Mouse (Mus musculus) bone marrow macrophage, adult 2 months (primary cell): ENCODE measurements around the gene Rhoh. TPM values are rescaled to one million over a fixed set of nuclear protein-coding genes. Genes with fewer than 3 reads are reported as not detected.

Source experiments
- H3K27ac ChIP-seq: 2 replicates; pipeline ENCODE4 v1.5.1; 2012; ENCODE audit warnings: low read depth, low read length; ENCODE audit not compliant: insufficient read depth
- H3K4me1 ChIP-seq: 2 replicates; pipeline ENCODE4 v1.6.1; 2012; ENCODE audit warnings: low read length; ENCODE audit not compliant: control insufficient read depth, insufficient read depth
- H3K4me3 ChIP-seq: 2 replicates; pipeline ENCODE4 v1.5.1; 2012; ENCODE audit warnings: mild to moderate bottlenecking, low read length, moderate library complexity; ENCODE audit not compliant: insufficient read depth
- CTCF ChIP-seq: IDR thresholded peaks from 2 replicates; pipeline ENCODE4 v1.5.1; 2012; ENCODE audit warnings: low read depth, mild to moderate bottlenecking, low read length, moderate library complexity
- POLR2A ChIP-seq: IDR thresholded peaks from 2 replicates; pipeline ENCODE4 v1.6.1; 2012; ENCODE audit warnings: mild to moderate bottlenecking, low read depth, low read length, borderline replicate concordance
- polyA plus RNA-seq: library from polyadenylated mRNA; stranded (reverse); fragments of >200 nt; gene quantifications from 2 replicates; pipeline ENCODE4 v1.2.4, GENCODE M21; 2012; ENCODE audit not compliant: missing spikeins, insufficient read depth, insufficient read length

Gene Rhoh
- polyA plus RNA-seq, 1 experiment, result 2.1 TPM

DNA sequence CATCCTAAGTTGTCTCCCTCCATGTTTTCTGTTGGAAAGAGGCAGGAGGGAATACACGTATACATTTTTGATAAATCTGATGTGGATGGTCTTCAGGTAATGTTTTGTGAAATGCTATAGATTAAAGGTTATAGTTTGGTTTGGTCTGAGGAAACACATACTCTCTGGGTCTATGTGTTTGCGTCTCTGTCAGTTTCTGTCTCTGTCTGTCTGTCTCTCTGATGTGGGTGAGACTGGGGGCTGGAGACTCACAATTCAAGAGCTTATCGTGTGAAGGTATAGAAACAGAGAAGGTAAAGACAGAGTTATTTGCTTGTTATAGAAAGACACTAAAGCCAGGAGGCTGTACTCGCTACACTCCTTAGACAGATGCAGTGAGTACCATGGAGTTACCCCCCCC is 8.6 kb downstream of the Rhoh start:
- no peak for TF ChIP-seq POLR2A
- Histone ChIP-seq H3K4me3 (no peak overlapping the region), H3K4me1 (peaks cover 11% of the 10 kb centered on the region), H3K27ac (no peak overlapping the region)

GRCm38 (mm10) chr5:65871276-65871875 is 10.4 kb downstream of the Rhoh start:
- peaks cover 11% of the 10 kb centered on the region for H3K4me1 ChIP-seq
- no peak overlapping the region for H3K4me3 ChIP-seq
- no peak for TF ChIP-seq CTCF
- no peak for TF ChIP-seq POLR2A
- no peak overlapping the region for H3K27ac ChIP-seq

- TF ChIP-seq POLR2A (no peak), CTCF (no peak)
- Histone ChIP-seq H3K27ac (no peak overlapping the region), H3K4me3 (no peak overlapping the region), H3K4me1 (0 out of 2 replicates have a peak, but pooled peaks cover 2% of the 10 kb centered on the region)
Observed at GRCm38 (mm10) chr5:65873212-65873611, 12.2 kb downstream of the Rhoh start.

DNA sequence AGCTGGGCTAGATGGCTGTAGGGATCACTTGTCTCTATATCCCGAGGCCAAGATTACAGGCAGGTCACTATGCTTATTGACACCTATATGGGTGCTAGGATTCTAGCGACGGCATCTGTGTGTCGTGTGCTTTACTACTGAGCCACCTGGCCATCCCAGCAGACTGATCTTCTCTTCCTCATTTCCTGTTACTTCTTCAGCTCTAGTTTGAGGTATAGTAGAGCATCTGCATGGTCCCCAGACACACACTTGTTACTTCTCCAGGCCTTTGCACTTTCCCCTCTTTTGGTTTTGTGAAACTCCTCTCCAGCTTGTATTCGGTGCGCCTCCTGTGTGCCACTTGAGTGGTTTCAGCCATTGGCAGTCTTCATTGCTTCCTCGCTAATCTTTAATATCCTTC is 14.3 kb downstream of the Rhoh start:
- Histone ChIP-seq H3K27ac (no peak overlapping the region), H3K4me1 (no peaks in the 10 kb centered on the region), H3K4me3 (no peak overlapping the region)
- no peak for TF ChIP-seq POLR2A
- TF ChIP-seq CTCF, result no peak

- peaks cover 5% of the 10 kb centered on the region for H3K4me1 ChIP-seq
- H3K4me3 ChIP-seq, result no peak overlapping the region
- H3K27ac ChIP-seq, result no peak overlapping the region
- TF ChIP-seq POLR2A (no peak), CTCF (no peak)
Observed at GRCm38 (mm10) chr5:65878367-65878766, 17.4 kb downstream of the Rhoh start.

- TF ChIP-seq POLR2A, result no peak
- no peak for TF ChIP-seq CTCF
- H3K4me3 ChIP-seq, result no peak overlapping the region
- peaks cover 5% of the 10 kb centered on the region for H3K4me1 ChIP-seq
- no peak overlapping the region for H3K27ac ChIP-seq
Observed at GRCm38 (mm10) chr5:65881254-65881653, 20.2 kb downstream of the Rhoh start.

GRCm38 (mm10) chr5:65882476-65883205 is 21.6 kb downstream of the Rhoh start:
- Histone ChIP-seq H3K4me3 (no peak overlapping the region), H3K4me1 (peaks cover 5% of the 10 kb centered on the region), H3K27ac (no peak overlapping the region)
- no peak for TF ChIP-seq CTCF
- TF ChIP-seq POLR2A, result no peak

- TF ChIP-seq POLR2A (no peak), CTCF (no peak)
- Histone ChIP-seq H3K4me3 (no peak overlapping the region), H3K27ac (no peak overlapping the region), H3K4me1 (peaks cover 5% of the 10 kb centered on the region)
Observed at GRCm38 (mm10) chr5:65883355-65883754, 22.3 kb downstream of the Rhoh start.

DNA sequence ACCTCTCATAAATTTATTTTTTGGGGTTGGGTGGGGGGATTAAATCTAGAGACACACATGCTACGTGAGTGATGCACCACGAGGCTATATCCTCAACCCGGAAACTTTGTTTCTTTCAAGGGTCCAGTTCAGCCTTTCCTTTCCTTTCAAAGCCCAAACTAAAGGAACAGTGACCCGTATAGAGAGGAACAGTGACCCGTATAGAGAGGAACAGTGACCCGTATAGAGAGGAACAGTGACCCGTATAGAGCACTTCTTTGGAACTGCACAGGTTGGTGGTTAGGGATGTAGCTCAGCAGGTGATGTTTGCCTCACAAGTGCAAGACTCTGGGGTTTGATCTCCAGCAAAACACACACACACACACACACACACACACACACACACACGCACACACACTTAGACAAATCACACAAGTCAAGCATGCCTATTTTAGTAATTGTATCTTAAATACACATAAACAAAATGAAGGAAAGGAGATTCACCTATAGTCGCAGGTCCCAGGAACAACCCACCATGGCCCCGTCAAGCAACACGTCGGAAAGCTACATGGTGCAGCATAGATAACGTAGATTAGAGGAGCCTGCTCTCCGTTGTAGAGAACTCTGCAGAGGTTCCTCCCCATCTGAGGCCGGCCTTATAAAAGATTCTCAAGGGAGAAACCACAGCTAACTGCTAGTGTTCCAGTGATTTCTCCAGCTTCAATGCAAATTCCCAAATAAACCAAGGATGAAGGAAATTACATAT is 24.9 kb downstream of the Rhoh start:
- Histone ChIP-seq H3K4me3 (no peak overlapping the region), H3K4me1 (peaks cover 9% of the 10 kb centered on the region)
- TF ChIP-seq CTCF (no peak), POLR2A (no peak)

DNA sequence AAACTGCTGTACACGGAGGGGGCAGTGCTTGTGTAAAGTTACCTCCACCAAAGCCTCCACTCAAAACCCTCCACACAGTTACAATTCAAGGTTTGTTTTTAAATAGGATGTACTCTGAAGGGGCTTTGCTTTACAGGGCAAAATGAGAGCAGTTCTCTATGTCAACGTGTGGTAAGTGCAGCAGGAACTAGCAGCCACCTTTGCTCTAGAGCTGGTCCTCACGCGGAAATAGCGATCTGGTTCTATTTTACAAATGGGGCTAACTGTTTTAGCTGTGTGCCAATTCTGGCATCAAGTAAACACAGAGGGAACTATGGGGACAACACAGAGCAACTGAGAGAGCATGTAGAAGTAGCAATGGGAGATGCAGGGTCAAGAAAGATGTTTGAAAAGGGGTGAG is 27.1 kb downstream of the Rhoh start:
- peaks cover 4% of the 10 kb centered on the region for H3K4me1 ChIP-seq
- TF ChIP-seq CTCF, result no peak
- no peak for TF ChIP-seq POLR2A
- no peak overlapping the region for H3K27ac ChIP-seq
- H3K4me3 ChIP-seq, result no peak overlapping the region

More for the DNA sequence above, 24.9 kb downstream of the Rhoh start:
- no peak overlapping the region for H3K27ac ChIP-seq
